Mouse (Mus musculus): Measurements from ENCODE around the gene Prss44. TPM values are rescaled to one million over a fixed set of nuclear protein-coding genes. Genes with fewer than 3 reads are reported as not detected.

Gene Prss44
- polyA plus RNA-seq (2017; shearing (Covaris generic)), result not detected

DNA sequence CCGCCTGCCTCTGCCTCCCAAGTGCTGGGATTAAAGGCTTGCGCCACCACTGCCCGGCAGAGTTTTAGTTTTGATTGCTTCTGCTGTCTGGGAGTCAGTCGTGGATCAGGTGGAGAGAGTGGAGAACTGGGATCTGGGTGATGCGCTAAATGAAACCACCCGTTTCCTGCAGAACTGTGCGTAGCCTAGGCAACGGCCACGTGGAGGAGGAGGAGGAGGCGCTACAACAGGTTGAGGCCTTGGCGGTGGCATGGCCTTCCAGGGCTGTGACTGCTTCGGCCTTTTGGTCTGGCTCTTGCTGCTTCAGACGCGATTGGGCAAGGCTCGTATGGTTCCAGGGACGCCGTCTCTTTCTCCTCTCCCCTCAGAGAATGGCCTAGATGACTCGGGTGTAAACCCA lies at the start of gene Prss44:
Prss44 (plus strand) TSS at position 206 of the 400 bp plus-strand sequence.

DNA sequence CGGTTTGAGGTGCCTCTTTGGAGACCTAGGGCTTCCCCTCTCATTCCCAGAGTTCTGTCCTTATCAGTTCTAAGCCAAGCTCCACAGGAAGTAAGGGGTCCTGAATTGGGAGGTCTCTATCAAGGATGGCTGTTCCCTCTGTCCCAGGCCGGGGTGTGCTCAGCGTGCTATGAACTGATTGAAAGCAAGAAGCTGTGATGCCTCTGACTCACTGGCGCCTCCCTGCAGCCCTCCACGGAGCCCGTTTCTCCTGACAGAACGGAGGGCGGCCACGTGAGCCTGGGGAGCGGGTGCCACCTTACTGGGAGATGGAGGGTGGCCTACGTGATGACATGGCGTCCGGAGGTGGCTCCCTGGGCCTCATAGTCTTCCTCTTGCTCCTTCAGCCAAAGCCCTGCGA lies 15.9 kb upstream of the Prss44 start, which contains the start of gene Prss42:
Prss42 (plus strand) TSS at position 301 of the 400 bp plus-strand sequence.

DNA sequence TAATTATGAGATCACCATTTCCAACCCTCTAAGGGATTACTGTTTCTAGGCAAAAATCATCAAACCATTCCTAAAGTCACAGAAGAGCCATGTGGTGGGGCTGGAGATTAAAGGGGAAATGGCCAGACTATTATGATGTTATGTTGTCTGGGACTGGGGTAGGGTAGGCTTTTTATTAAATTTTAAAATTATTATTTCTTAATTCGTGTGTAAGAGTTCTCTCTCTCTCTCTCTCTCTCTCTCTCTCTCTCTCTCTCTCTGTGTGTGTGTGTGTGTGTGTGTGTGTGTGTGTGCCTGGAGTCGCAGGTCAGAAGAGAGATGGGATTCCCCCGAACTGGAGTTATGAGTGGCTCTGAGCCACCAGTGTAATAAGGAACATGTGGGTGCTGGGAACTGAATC lies 12.6 kb downstream of the Prss44 start, which contains the start of gene Prss43:
Prss43 (plus strand) TSS at position 301 of the 400 bp plus-strand sequence.

DNA sequence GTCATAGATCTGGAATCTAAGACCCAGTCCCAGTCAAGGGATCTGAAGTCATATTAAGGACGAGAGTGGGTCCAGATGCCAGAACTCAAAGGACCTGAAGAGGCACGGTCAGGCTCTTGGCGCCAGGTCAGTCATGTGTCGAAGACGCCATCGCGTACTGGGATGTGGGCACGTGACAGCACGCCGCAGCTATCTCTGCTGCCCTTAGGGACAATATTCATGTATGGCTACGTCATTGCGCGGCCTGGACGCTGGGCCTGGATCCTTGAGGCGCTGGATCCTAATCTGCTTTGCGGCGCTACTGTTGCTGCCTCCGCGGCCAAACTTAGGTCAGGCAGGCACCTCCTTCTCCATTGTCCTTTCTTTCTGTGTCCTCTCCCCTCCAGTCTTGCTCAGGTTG lies 20.6 kb downstream of the Prss44 start, which contains the start of gene Prss45:
Prss45 (plus strand) TSS at position 178 of the 400 bp plus-strand sequence.

DNA sequence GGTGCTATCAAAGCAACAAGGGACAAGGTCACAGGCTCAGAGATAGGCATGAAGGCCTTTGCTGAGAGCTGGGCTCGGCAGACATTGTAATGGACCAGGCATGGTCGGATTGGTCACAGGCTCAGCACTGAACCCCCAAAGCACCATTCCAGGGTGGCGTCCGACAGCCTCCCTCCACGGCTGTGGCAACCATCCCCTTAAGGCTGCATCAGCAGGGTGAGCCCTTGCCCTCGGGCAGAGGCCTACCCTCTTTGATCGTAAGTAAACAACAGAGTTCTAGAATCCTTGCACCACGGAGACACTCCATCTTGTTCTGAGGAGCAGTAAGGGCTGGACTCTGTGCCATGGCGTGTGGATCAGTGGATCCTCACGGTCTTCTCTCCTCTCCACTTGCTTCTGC lies 30.4 kb downstream of the Prss44 start, which contains the start of gene Prss46:
Prss46 (plus strand) TSS at position 301 of the 400 bp plus-strand sequence.

DNA sequence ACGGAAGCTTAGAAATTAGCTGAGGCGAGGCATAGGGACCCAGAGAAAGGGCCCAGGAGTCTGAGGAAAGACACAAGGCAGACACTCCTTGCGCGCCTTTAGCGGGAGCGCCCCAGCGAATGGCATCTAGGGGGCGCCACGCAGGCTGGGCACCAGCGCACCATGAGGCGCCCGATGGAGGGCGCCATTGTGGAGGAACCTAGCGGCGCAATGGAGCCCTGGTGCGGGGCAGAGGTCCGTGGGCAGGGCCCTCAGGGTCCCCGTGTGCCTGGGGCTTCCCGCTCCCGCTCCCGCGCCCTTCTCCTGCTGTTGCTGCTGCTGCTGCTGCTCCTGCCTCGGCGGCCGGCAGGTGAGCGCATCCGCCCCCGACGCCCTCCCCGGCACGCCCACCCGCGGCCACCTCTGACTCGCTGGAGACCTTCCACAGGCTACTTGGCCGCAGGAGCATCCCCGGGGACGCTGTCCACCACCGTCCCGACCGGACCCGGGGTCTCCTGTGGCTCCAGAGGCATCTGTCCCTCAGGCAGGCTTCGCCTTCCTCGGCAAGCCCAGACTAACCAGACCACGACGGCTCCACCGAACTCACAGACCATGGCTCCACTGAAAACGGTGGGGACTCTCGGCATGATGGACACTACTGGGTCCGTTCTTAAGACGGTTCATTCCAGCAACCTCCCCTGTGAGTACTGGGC lies 44.1 kb downstream of the Prss44 start, which contains the start of gene Prss50:
Prss50 (plus strand) TSS at position 187 of the 692 bp plus-strand sequence.

Other genes with a start within 250 kb of the Prss44 start
- gene Nradd, start 189.5 kb upstream of the Prss44 start, polyA plus RNA-seq (2017; shearing (Covaris generic)), result 3.6 TPM
- gene Nbeal2, start 159.8 kb upstream of the Prss44 start, polyA plus RNA-seq (2017; shearing (Covaris generic)), result 64.3 TPM
- gene Ccdc12, start 157.5 kb upstream of the Prss44 start, polyA plus RNA-seq (2017; shearing (Covaris generic)), result 275 TPM
- gene Myl3, start 72.1 kb upstream of the Prss44 start, polyA plus RNA-seq (2017; shearing (Covaris generic)), result not detected
- gene Pth1r, start 66.8 kb upstream of the Prss44 start, polyA plus RNA-seq (2017; shearing (Covaris generic)), result not detected
- gene Prss42, start 15.8 kb upstream of the Prss44 start, polyA plus RNA-seq (2017; shearing (Covaris generic)), result not detected
- not detected for gene Prss43, start 12.7 kb downstream of the Prss44 start, polyA plus RNA-seq (2017; shearing (Covaris generic))
- not detected for gene Prss45, start 20.6 kb downstream of the Prss44 start, polyA plus RNA-seq (2017; shearing (Covaris generic))
- gene Prss46, start 30.5 kb downstream of the Prss44 start, polyA plus RNA-seq (2017; shearing (Covaris generic)), result not detected
- 0.60 TPM for gene Prss50, start 44.0 kb downstream of the Prss44 start, polyA plus RNA-seq (2017; shearing (Covaris generic))
- 40.7 TPM for gene Als2cl, start 65.9 kb downstream of the Prss44 start, polyA plus RNA-seq (2017; shearing (Covaris generic))
- 4.4 TPM for gene Tmie, start 66.1 kb downstream of the Prss44 start, polyA plus RNA-seq (2017; shearing (Covaris generic))
- not detected for gene Fam240a, start 102.9 kb downstream of the Prss44 start, polyA plus RNA-seq (2017; shearing (Covaris generic))
- gene Tdgf1, start 132.2 kb downstream of the Prss44 start, polyA plus RNA-seq (2017; shearing (Covaris generic)), result 1.5 TPM
- gene Lrrc2, start 137.6 kb downstream of the Prss44 start, polyA plus RNA-seq (2017; shearing (Covaris generic)), result not detected
- gene Rtp3, start 176.6 kb downstream of the Prss44 start, polyA plus RNA-seq (2017; shearing (Covaris generic)), result not detected
- gene Ltf, start 205.3 kb downstream of the Prss44 start, polyA plus RNA-seq (2017; shearing (Covaris generic)), result 0.21 TPM
- gene Ccrl2, start 243.5 kb downstream of the Prss44 start, polyA plus RNA-seq (2017; shearing (Covaris generic)), result 20.8 TPM